Mouse (Mus musculus): ENCODE results near the gene Gm3233. TPM values are rescaled to one million over a fixed set of nuclear protein-coding genes. Genes with fewer than 3 reads are reported as not detected.
"Not testable (repeated sequence)": the region's sequence is repeated elsewhere in the genome, so short reads cannot be mapped to it uniquely, and the experiment has no call there.

Gm3233 gene
- polyA plus RNA-seq, 1 experiment: not detected

- TF ChIP-seq POLR2A (IDR thresholded peaks at IDR 0.05; ENCODE audit: insufficient read depth, low read depth, low read length): no peak
- no peak for TF ChIP-seq CTCF (IDR thresholded peaks at IDR 0.05; ENCODE audit: insufficient read depth, low read depth, low read length)
- no peak within 1 kb of the TSS for H3K27ac ChIP-seq (ENCODE audit: insufficient read depth, low read depth, low read length)
- peaks cover 4% of the 10 kb centered on the region; the same call in 1 of the 2 replicates for H3K4me1 ChIP-seq (ENCODE audit: control insufficient read depth, insufficient read depth, low read length)
- 48% methylated on average over 3 of the region's 3 CpGs for WGBS
- no peak within 1 kb of the TSS for H3K4me3 ChIP-seq (ENCODE audit: insufficient read depth, low read depth, low read length)
Observed at GRCm38 (mm10) chr10:77726186-77726585, 33.3 kb downstream of the Gm3233 start, which contains the start of gene Gm10100. TSS of gene Gm10100 (plus strand) at chr10:77726486.

GRCm38 (mm10) chr10:77724855-77725254, 34.6 kb downstream of the Gm3233 start:
- H3K4me3 ChIP-seq (ENCODE audit: insufficient read depth, low read depth, low read length): no peak overlapping the region
- H3K27ac ChIP-seq (ENCODE audit: insufficient read depth, low read depth, low read length): no peak overlapping the region
- TF ChIP-seq POLR2A (IDR thresholded peaks at IDR 0.05; ENCODE audit: insufficient read depth, low read depth, low read length) (no peak), CTCF (IDR thresholded peaks at IDR 0.05; ENCODE audit: insufficient read depth, low read depth, low read length) (no peak)
- H3K4me1 ChIP-seq (ENCODE audit: control insufficient read depth, insufficient read depth, low read length): peaks cover 4% of the 10 kb centered on the region; the same call in 1 of the 2 replicates
- WGBS: 77% methylated on average over 8 of the region's 8 CpGs

GRCm38 (mm10) chr10:77720299-77720698, 39.2 kb downstream of the Gm3233 start, which contains the start of gene Krtap12-1:
TSS of gene Krtap12-1 (plus strand) at chr10:77720599.
- not testable (repeated sequence) for H3K27ac ChIP-seq (ENCODE audit: insufficient read depth, low read depth, low read length); H3K4me1 ChIP-seq (ENCODE audit: control insufficient read depth, insufficient read depth, low read length); H3K4me3 ChIP-seq (ENCODE audit: insufficient read depth, low read depth, low read length)
- 89% methylated on average over 1 of the region's 1 CpGs for WGBS

- no peak within 1 kb of the TSS for H3K4me3 ChIP-seq (ENCODE audit: insufficient read depth, low read depth, low read length)
- no peaks in the 10 kb centered on the region for H3K4me1 ChIP-seq (ENCODE audit: control insufficient read depth, insufficient read depth, low read length)
- no peak within 1 kb of the TSS for H3K27ac ChIP-seq (ENCODE audit: insufficient read depth, low read depth, low read length)
- TF ChIP-seq POLR2A (IDR thresholded peaks at IDR 0.05; ENCODE audit: insufficient read depth, low read depth, low read length): no peak
- TF ChIP-seq CTCF (IDR thresholded peaks at IDR 0.05; ENCODE audit: insufficient read depth, low read depth, low read length): no peak
- 85% methylated on average over 1 of the region's 1 CpGs for WGBS
Observed at GRCm38 (mm10) chr10:77715507-77715906, 44.0 kb downstream of the Gm3233 start, which contains the start of gene Gm10142. TSS of gene Gm10142 (plus strand) at chr10:77715807.

DNA sequence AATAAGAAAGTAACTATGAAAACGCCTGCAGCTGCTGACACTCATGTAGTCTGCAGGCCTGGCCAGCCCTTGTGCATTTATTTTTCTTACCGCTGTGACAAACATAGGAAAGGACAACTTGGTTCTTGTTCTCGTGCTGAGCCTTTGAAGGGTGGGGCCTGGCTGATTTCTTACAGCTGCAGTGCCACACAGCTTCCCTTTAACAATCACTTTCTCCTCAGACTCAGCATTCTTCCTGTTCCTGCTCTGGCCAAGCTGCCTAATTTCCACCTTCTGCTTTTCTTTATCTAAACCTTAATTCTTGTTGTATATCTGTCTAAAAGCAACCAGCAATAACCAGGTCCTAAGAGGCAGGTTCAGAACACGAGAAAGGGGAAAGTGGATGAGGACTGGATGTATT, 45.7 kb downstream of the Gm3233 start:
- 70% methylated on average over 4 of the region's 4 CpGs for WGBS
- H3K27ac ChIP-seq (ENCODE audit: insufficient read depth, low read depth, low read length): no peak overlapping the region
- TF ChIP-seq CTCF (IDR thresholded peaks at IDR 0.05; ENCODE audit: insufficient read depth, low read depth, low read length) (no peak), POLR2A (IDR thresholded peaks at IDR 0.05; ENCODE audit: insufficient read depth, low read depth, low read length) (no peak)
- no peaks in the 10 kb centered on the region for H3K4me1 ChIP-seq (ENCODE audit: control insufficient read depth, insufficient read depth, low read length)
- H3K4me3 ChIP-seq (ENCODE audit: insufficient read depth, low read depth, low read length): no peak overlapping the region

DNA sequence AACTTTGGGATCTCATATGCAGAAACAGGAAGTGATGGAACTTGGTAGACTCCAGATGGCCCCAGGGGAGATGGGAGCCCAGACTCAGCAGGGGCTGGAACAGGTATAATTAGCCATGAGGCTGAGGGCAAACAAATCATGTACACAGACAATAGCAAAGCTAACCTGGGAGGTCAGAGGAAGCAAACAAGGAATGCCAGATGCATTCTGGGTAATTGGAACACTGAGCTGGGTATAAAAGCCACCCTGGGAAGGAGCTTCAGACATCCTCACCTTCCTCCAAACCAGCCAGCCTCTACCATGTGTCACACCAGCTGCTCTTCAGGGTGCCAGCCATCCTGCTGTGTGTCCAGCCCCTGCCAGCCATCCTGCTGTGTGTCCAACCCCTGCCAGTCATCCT, 48.3 kb downstream of the Gm3233 start, which contains the start of gene Gm10024:
Gene Gm10024, plus strand, starts transcription at position 301 of the 400 bp plus-strand sequence.
- not testable (repeated sequence) for H3K27ac ChIP-seq (ENCODE audit: insufficient read depth, low read depth, low read length); H3K4me1 ChIP-seq (ENCODE audit: control insufficient read depth, insufficient read depth, low read length); H3K4me3 ChIP-seq (ENCODE audit: insufficient read depth, low read depth, low read length)

GRCm38 (mm10) chr10:77709831-77710230, 49.7 kb downstream of the Gm3233 start:
- Histone ChIP-seq H3K4me1 (ENCODE audit: control insufficient read depth, insufficient read depth, low read length) (no peaks in the 10 kb centered on the region), H3K4me3 (ENCODE audit: insufficient read depth, low read depth, low read length) (no peak overlapping the region), H3K27ac (ENCODE audit: insufficient read depth, low read depth, low read length) (no peak overlapping the region)
- no peak for TF ChIP-seq CTCF (IDR thresholded peaks at IDR 0.05; ENCODE audit: insufficient read depth, low read depth, low read length)
- TF ChIP-seq POLR2A (IDR thresholded peaks at IDR 0.05; ENCODE audit: insufficient read depth, low read depth, low read length): no peak
- whole genome bisulfite sequencing: 73% methylated on average over 3 of the region's 3 CpGs

Other genes with a start within 250 kb of the Gm3233 start
- not detected in 2 replicates for gene Fam207a, start 243.9 kb downstream of the Gm3233 start, polyA plus RNA-seq (2012; ENCODE audit: insufficient read depth, insufficient read length, low replicate concordance, missing spikeins)
- 191 TPM in 1 of 2 replicates, not detected in the other for gene Itgb2, start 229.4 kb downstream of the Gm3233 start, polyA plus RNA-seq (2012; ENCODE audit: insufficient read depth, insufficient read length, low replicate concordance, missing spikeins)
- gene Pttg1ip, start 178.0 kb downstream of the Gm3233 start, polyA plus RNA-seq (2012; ENCODE audit: insufficient read depth, insufficient read length, low replicate concordance, missing spikeins): not detected in 2 replicates
- 414 TPM in 1 of 2 replicates, not detected in the other for gene Sumo3, start 153.6 kb downstream of the Gm3233 start, polyA plus RNA-seq (2012; ENCODE audit: insufficient read depth, insufficient read length, low replicate concordance, missing spikeins)
- not detected in 2 replicates for gene Gm49325, start 153.5 kb downstream of the Gm3233 start, polyA plus RNA-seq (2012; ENCODE audit: insufficient read depth, insufficient read length, low replicate concordance, missing spikeins)
- gene Ube2g2, start 137.4 kb downstream of the Gm3233 start, polyA plus RNA-seq (2012; ENCODE audit: insufficient read depth, insufficient read length, low replicate concordance, missing spikeins): not detected in 2 replicates
- not detected in 2 replicates for gene Tspear, start 73.1 kb downstream of the Gm3233 start, polyA plus RNA-seq (2012; ENCODE audit: insufficient read depth, insufficient read length, low replicate concordance, missing spikeins)
- gene Gm19402, start 68.9 kb downstream of the Gm3233 start, polyA plus RNA-seq (2012; ENCODE audit: insufficient read depth, insufficient read length, low replicate concordance, missing spikeins): not detected in 2 replicates
- gene Gm9508, start 62.4 kb downstream of the Gm3233 start, polyA plus RNA-seq (2012; ENCODE audit: insufficient read depth, insufficient read length, low replicate concordance, missing spikeins): not detected in 2 replicates
- gene Gm10272, start 53.1 kb downstream of the Gm3233 start, polyA plus RNA-seq (2012; ENCODE audit: insufficient read depth, insufficient read length, low replicate concordance, missing spikeins): not detected in 2 replicates
- not detected in 2 replicates for gene Gm10024, start 48.2 kb downstream of the Gm3233 start, polyA plus RNA-seq (2012; ENCODE audit: insufficient read depth, insufficient read length, low replicate concordance, missing spikeins)
- not detected in 2 replicates for gene Gm10142, start 43.9 kb downstream of the Gm3233 start, polyA plus RNA-seq (2012; ENCODE audit: insufficient read depth, insufficient read length, low replicate concordance, missing spikeins)
- gene Krtap12-1, start 39.1 kb downstream of the Gm3233 start, polyA plus RNA-seq (2012; ENCODE audit: insufficient read depth, insufficient read length, low replicate concordance, missing spikeins): not detected in 2 replicates
- not detected in 2 replicates for gene Gm10100, start 33.2 kb downstream of the Gm3233 start, polyA plus RNA-seq (2012; ENCODE audit: insufficient read depth, insufficient read length, low replicate concordance, missing spikeins)
- gene Gm18596, start 17.0 kb downstream of the Gm3233 start, polyA plus RNA-seq (2012; ENCODE audit: insufficient read depth, insufficient read length, low replicate concordance, missing spikeins): not detected in 2 replicates
- not detected in 2 replicates for gene Gm9736, start 8.3 kb downstream of the Gm3233 start, polyA plus RNA-seq (2012; ENCODE audit: insufficient read depth, insufficient read length, low replicate concordance, missing spikeins)
- gene Gm3238, start 11.6 kb upstream of the Gm3233 start, polyA plus RNA-seq (2012; ENCODE audit: insufficient read depth, insufficient read length, low replicate concordance, missing spikeins): not detected in 2 replicates
- gene Gm7138, start 17.3 kb upstream of the Gm3233 start, polyA plus RNA-seq (2012; ENCODE audit: insufficient read depth, insufficient read length, low replicate concordance, missing spikeins): not detected in 2 replicates
- gene Gm3250, start 22.9 kb upstream of the Gm3233 start, polyA plus RNA-seq (2012; ENCODE audit: insufficient read depth, insufficient read length, low replicate concordance, missing spikeins): not detected in 2 replicates
- gene Gm7137, start 28.5 kb upstream of the Gm3233 start, polyA plus RNA-seq (2012; ENCODE audit: insufficient read depth, insufficient read length, low replicate concordance, missing spikeins): not detected in 2 replicates
- gene Gm9639, start 35.4 kb upstream of the Gm3233 start, polyA plus RNA-seq (2012; ENCODE audit: insufficient read depth, insufficient read length, low replicate concordance, missing spikeins): not detected in 2 replicates
- not detected in 2 replicates for gene Gm19668, start 39.5 kb upstream of the Gm3233 start, polyA plus RNA-seq (2012; ENCODE audit: insufficient read depth, insufficient read length, low replicate concordance, missing spikeins)
- gene Gm9507, start 52.2 kb upstream of the Gm3233 start, polyA plus RNA-seq (2012; ENCODE audit: insufficient read depth, insufficient read length, low replicate concordance, missing spikeins): not detected in 2 replicates
- gene Gm2696, start 55.0 kb upstream of the Gm3233 start, polyA plus RNA-seq (2012; ENCODE audit: insufficient read depth, insufficient read length, low replicate concordance, missing spikeins): not detected in 2 replicates
- gene Krtap10-4, start 67.4 kb upstream of the Gm3233 start, polyA plus RNA-seq (2012; ENCODE audit: insufficient read depth, insufficient read length, low replicate concordance, missing spikeins): not detected in 2 replicates
- not detected in 2 replicates for gene Krtap10-10, start 76.3 kb upstream of the Gm3233 start, polyA plus RNA-seq (2012; ENCODE audit: insufficient read depth, insufficient read length, low replicate concordance, missing spikeins)
- not detected in 2 replicates for gene Gm36176, start 87.1 kb upstream of the Gm3233 start, polyA plus RNA-seq (2012; ENCODE audit: insufficient read depth, insufficient read length, low replicate concordance, missing spikeins)
- gene Gm10318, start 93.2 kb upstream of the Gm3233 start, polyA plus RNA-seq (2012; ENCODE audit: insufficient read depth, insufficient read length, low replicate concordance, missing spikeins): not detected in 2 replicates
- gene Gm3285, start 102.3 kb upstream of the Gm3233 start, polyA plus RNA-seq (2012; ENCODE audit: insufficient read depth, insufficient read length, low replicate concordance, missing spikeins): not detected in 2 replicates
- gene Lrrc3, start 142.9 kb upstream of the Gm3233 start, polyA plus RNA-seq (2012; ENCODE audit: insufficient read depth, insufficient read length, low replicate concordance, missing spikeins): not detected in 2 replicates
- gene Trpm2, start 210.9 kb upstream of the Gm3233 start, polyA plus RNA-seq (2012; ENCODE audit: insufficient read depth, insufficient read length, low replicate concordance, missing spikeins): not detected in 2 replicates
- not detected in 2 replicates for gene 1810043G02Rik, start 218.8 kb upstream of the Gm3233 start, polyA plus RNA-seq (2012; ENCODE audit: insufficient read depth, insufficient read length, low replicate concordance, missing spikeins)